Mouse (Mus musculus) left cerebral cortex, postnatal 10 days (tissue): Measurements from ENCODE around the gene Pkd1l2. TPM values are rescaled to one million over a fixed set of nuclear protein-coding genes. Genes with fewer than 3 reads are reported as not detected.

Source experiments
- total RNA-seq, 2 experiments: library from RNA; stranded (reverse); gene quantifications; 2 replicates each; pipeline ENCODE4 v1.2.3; 2021

The Pkd1l2 gene
- total RNA-seq, 2 experiments from 2014 or later: not detected

Other genes starting within 250 kb of the Pkd1l2 start
- gene Cmc2, start 161.0 kb downstream of the Pkd1l2 start, total RNA-seq: 10 to 100 TPM in 1 of 2 experiments, 1 to 10 TPM in 1; 10.0 to 11.3 TPM
- gene Cenpn, start 160.7 kb downstream of the Pkd1l2 start, total RNA-seq: 1 to 10 TPM; 2.3 to 3.3 TPM
- 10 to 100 TPM; 32.4 to 34.1 TPM for gene Atmin, start 139.1 kb downstream of the Pkd1l2 start, total RNA-seq
- 10 to 100 TPM; 11.3 to 12.5 TPM for gene 1700030J22Rik, start 103.5 kb downstream of the Pkd1l2 start, total RNA-seq
- gene Gcsh, start 88.9 kb downstream of the Pkd1l2 start, total RNA-seq: 10 to 100 TPM; 43.3 to 43.7 TPM
- gene Bco1, start 13.4 kb upstream of the Pkd1l2 start, total RNA-seq: not detected
- gene Gan, start 75.7 kb upstream of the Pkd1l2 start, total RNA-seq: 10 to 100 TPM; 22.7 to 27.0 TPM
- 100 to 1,000 TPM; 369 to 379 TPM for gene Cmip, start 174.6 kb upstream of the Pkd1l2 start, total RNA-seq